Mouse (Mus musculus) yolk sac, embryonic 10.5 days (tissue): ENCODE data around the gene Sugp2.
"Not testable (repeated sequence)": the region's sequence is repeated elsewhere in the genome, so short reads cannot be mapped to it uniquely, and the experiment has no call there.

Experiments used
- DNase-seq: peaks from one replicate; pipeline ENCODE4 v3.0.0-alpha.2; 2017; ENCODE audit warnings: low spot score

The Sugp2 gene

DNA sequence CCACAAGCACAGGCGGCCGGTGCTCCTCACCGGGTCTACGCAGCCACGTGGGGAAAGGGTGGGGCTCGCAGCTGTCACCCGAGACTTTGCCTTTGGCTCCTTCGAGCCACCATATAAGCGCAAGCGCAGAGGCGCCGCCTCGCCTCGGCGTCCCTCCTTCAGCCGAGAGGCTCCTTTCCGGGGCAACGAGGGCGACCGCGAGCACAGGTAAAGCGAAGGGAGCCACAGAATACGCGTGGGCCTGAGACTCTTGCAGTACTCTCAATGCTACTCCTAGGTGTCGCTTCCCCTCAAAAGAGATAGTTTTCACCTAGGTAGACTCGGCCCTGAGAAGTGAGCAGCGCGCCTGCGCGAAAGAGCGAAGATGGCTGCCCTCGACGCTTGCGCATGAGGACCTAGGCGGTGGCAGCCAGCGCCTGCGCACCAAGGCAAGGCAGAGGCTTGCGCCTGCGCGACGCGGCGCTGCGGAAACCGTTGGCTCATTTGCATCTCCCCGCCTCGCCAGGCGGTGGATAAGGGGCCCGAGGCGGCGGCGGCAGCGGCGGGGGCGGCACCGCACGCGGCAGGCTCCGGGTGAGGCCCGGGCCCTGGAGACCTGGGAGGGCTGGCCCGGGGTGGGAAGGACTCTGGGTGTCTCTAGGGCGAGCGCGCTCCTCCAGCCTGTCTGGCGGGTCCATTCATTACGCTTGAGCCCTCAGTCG, at the start of gene Sugp2, which contains the start of gene Armc6:
TSS of gene Sugp2 (plus strand) at position 147 of the 701 bp plus-strand sequence.
TSS of gene Armc6 (minus strand) at position 387 of the 701 bp plus-strand sequence.
- DNase-seq = peak; percentile 95

- DNase-seq = no peak
Measured at GRCm38 (mm10) chr8:70188707-70189106, 45.3 kb upstream of the Sugp2 start.

GRCm38 (mm10) chr8:70193238-70193637, 40.8 kb upstream of the Sugp2 start:
- DNase-seq = no peak

- DNase-seq = no peak
Measured at GRCm38 (mm10) chr8:70194191-70194590, 39.8 kb upstream of the Sugp2 start.

DNA sequence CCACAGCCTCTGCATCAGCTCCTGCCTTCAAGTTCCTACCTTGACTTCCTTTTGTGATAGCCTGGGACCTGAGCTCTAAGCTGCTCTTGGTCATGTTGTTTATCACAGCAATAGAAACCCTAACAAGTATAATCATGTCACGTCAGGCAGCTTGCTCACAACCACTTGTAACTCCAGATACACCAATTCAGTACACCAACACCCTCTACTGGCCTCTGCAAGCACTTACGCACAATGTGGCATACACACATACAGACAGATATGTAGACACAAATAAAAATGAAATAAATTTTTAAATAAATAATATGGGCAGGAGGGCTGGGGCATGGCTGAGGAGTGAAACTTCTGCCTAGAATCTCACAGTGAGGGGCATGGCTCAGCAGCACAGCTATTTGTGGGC, 38.3 kb upstream of the Sugp2 start:
- DNase-seq = no peak

GRCm38 (mm10) chr8:70197603-70198002, 36.4 kb upstream of the Sugp2 start:
- peak; percentile 37 for DNase-seq

GRCm38 (mm10) chr8:70200098-70200681, 33.8 kb upstream of the Sugp2 start:
- no peak for DNase-seq

DNA sequence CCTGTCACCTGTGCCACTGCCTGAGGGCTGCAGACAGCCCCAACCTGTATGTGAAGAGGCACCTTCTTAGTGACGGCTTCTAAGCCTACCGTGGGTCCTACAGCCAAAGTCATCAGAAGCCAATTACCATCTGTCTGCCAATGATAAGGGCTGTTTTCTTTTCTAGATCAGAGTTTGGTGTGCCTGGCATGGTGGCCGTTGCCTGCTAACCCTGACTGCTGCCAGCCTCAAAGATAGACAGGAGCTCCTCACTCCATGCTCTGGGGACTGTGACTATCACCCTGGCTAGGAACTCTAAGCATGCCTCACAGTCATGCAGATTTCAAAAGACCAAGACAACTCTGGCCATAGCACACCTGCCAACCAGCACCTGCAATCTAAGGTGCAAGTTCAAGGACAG, 32.6 kb upstream of the Sugp2 start:
- no peak for DNase-seq

DNA sequence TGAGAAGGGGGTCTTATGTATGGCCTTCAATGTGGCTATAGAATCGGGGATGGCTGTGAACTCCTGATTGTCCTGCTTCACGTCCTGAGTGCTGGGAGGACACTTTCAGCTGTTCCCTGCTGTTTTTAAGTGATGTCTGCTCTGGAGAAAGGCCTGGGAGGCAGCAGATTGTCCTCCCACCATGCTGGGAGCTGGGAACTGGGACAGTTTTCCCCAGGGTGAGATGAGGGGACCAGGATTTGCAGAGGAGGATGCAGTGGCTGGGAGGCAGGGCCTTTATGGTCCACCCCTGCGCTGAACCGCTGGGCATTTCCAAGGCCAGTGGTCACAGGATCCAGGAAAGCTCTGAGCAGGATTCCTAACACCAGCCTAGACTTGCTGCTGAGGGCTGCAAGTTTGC, 31.0 kb upstream of the Sugp2 start:
- no peak for DNase-seq

DNA sequence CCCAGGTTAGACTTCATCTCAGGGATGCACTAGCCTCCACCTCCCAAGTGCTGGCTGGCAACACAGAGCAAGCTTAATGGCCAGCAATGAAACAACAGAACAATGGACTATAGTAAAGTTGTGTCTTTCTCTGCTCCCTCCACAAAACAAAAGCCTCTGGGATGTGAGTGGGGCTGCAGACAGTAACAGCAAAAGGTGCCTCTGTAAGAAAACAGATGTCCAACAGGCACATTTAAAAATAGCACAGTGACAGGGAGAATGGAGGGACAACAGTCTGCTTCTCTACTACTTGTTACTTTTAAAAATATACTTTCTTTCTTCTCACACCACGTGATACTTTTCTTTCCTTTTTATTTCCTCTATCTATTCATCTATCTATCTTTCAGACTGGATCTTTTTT, 29.3 kb upstream of the Sugp2 start:
- no peak for DNase-seq

DNA sequence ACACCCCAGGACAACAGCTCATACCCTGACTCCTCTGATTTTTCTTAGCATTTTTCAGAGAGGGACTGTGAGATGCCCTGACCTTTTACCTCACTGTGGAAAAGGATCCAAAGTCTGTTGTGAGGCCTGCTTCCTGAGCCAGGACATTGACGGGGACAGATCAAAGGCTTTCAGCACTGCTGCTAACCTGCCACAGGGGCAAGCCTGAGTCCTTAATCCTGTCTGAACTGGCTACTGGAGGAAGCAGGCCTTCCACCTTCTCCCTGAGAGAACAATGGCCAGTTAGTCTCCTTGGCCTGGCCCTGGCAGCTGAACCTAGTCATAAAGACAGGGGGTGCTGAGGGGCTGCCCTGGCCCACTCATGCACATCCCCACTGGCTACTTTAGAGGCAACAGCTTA, 25.9 kb upstream of the Sugp2 start:
- peak; percentile 61 for DNase-seq

DNA sequence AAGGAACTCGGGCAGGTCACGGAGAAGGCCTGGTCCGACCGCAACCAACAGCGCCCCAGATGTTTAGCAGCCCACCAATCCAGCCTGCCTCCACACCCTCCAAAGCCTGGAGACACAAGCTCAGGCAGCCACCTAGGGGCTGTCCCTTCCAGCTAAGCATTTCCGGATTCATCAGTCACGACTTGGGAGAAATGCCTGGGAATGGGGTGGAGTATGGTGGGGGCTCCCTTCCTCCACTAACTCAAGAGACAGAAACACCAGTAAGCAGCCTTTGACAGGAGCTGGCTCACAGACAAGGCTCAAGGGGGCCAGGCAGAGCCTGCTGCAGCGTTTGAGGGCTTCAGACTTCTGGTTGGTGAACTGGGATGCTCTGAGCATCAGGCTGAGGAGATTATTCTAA, 23.5 kb upstream of the Sugp2 start:
- DNase-seq = peak; percentile 16

DNA sequence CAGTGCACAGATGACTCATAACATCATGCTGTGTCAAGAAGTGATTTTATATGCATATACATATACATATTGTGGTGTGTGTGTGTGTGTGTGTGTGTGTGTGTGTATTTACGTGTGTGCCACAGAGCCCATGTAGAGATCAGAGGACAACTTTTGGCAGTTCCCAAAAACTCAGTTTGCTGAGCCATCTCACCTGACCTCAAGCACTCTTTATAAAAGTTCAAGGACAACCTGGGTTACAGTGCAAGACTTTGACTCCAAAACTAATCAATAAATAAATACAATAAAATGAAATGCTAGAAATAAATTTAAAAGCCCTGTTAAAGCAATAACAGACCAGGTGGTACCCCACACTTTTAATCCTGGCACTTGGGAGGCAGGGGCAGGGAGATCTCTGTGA, 22.8 kb upstream of the Sugp2 start:
- no peak for DNase-seq

DNA sequence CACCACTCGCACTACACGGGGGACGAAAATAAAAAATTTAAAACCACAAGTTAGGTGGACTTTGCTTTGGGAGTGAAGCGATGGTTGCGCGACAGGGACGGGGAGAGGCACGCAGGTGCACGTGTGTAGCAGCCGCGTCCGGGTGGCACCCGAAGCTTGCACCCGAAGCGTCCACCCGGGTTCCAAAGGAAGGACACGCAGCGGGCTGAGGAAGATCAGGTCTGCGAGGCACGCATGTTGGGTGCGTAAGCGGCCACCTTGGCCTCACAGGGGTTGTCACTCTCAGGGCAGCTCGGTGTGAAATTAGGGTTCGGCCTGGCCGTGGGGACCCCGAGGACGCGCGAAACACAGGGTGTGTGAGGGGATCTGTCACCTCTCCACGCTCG, 22.3 kb upstream of the Sugp2 start:
- DNase-seq = no peak

DNA sequence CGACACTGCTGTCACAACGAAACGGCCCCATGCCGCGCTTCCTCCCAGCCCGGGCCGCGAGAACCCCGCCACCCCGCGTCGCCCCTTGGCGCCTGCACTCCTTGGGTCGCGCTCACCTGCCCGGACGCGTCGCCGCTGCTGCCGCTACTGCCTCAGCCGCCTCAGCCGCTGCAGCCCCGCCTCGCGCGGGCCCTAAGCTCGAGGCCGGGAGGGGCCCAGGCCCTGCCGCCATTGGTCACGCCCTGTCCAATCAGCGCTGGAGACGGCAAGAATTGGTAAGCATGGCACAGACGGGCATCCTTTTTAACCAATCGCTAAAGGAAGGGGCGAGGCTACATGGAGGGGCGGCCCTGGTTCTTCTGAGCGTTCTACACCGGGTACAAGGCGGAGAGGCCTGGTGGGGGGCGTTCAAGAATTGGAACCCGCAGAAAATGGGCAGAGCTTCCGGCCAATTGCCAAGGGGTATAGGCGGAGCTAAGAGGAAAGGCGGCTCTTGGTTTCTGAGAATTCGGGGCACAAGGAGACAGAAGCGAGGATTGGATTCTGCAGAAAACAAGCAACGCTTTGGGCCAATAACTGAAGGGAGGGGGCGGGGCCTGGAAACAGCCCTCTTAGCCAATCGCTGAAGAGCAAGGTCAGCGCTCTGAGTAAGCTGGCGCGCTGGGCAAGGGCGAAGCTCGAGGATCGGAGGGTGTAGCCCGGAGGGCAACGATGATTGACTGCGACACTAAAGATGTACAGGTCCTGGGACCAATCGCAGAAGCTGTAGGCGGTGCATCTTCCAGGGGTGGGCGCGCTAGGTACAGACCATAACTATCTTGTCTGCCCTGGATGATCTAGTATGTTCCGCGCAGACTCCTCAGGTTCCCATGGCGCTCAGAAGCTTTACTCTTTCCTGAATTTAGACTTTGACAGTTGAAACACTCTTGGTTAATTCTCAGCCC, 21.6 kb upstream of the Sugp2 start, which contains the start of gene Slc25a42:
TSS of gene Slc25a42 (minus strand) at position 194 of the 944 bp plus-strand sequence.
- peak; percentile 99 for DNase-seq

DNA sequence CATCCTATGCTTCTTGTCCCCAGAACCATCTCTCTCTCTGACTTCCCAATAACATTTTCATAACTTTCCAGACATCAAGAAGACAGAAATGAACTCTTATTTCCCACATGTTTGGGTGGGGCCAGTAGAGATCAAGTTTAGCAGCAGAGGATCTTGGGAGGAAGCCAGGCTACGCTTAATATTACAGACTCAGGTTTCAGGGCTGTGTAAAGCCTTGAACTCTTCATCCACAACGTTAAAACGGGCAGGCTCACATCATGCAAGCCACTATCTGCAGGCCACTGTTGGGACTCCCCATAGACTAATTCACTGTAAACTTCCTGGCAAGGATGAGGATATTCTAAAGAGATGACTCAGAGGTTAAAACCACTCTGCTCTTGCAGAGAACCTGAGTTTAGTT, 19.6 kb upstream of the Sugp2 start:
- DNase-seq = no peak

DNA sequence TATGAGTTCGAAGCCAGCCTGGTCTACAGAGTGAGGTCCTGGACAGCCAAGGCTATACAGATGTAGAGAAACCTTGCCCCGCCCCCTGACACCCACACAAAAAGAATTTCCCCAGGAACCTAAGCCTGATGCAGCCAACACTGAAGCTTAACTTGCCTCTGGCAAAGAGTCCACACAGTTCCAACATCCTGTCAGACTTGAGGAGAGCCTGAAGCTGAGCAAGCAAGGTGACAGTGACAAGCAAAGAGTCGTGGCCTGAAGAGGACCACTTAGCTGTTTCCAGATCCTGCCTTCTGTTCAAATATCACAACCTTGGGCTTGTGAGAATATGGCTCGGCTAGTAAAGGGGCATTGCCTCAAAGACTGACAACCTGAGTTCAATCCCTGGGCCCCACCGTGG, 18.9 kb upstream of the Sugp2 start:
- DNase-seq = no peak

DNA sequence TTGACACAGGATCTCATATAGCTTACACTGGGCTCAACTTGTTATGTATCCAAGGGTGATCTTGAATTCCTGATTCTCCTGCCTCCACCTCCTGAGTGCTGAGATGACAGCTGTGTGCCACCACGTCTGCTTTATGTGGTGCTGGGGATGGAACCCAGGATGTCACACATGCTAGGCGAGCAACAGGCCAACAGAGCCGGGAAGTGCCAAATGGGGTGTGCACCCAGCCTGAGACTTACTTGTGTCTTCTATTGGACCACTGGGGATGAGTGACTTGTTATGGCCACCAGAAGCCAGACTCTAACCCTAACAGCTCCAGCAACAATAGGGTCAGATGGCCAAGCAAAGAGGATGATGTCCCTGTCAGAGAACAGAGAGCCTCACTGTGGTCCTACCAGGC, 17.9 kb upstream of the Sugp2 start:
- not testable (repeated sequence) for DNase-seq

DNA sequence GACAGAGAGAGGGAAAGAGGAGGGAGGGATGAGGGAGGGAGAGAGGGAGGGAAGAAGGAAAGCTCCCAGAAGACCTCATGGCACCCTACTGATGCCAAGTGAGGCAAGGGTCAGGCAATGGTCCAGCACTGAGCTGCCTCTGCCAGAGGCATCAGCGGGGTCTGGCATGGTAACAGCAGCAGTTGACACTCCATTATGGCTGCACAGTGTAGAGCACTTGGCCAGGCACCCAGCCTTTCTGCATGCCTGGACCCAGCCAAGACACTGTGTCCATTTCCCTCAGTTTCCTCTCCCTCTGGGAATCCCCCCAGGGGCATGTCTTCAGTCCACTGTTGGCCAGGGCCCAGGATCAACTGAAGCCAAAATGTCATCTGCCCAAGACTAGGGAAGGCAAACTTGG, 17.5 kb upstream of the Sugp2 start:
- DNase-seq = no peak

GRCm38 (mm10) chr8:70217441-70217840, 16.6 kb upstream of the Sugp2 start:
- DNase-seq = no peak

DNA sequence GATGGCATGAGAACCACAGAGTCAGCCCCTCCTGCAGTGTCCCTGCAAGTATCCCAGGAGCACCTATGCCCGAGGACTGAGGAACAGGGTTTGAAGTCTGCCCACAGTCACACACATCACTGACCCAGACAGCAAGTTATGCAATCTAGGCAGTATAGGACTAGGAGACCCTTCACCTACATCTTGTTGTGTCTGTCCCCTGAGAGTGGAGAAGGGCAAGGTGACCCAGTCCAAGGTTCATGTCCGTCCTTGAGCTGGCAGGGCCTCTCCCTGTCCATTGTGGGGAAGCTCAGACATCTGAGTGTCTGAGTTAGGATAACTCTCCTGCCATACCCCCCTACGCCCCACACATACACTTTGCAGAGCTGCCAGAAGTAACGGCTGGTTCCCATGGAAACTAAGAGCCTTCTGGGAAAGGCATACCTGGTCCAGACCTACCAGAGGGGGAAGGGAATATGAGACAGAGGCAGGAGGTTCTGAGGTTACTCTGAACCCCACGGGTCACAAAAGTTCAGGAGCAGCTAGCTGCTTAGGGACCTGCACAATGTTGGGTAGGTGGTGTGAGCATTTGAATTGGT, 14.8 kb upstream of the Sugp2 start:
- DNase-seq = no peak

DNA sequence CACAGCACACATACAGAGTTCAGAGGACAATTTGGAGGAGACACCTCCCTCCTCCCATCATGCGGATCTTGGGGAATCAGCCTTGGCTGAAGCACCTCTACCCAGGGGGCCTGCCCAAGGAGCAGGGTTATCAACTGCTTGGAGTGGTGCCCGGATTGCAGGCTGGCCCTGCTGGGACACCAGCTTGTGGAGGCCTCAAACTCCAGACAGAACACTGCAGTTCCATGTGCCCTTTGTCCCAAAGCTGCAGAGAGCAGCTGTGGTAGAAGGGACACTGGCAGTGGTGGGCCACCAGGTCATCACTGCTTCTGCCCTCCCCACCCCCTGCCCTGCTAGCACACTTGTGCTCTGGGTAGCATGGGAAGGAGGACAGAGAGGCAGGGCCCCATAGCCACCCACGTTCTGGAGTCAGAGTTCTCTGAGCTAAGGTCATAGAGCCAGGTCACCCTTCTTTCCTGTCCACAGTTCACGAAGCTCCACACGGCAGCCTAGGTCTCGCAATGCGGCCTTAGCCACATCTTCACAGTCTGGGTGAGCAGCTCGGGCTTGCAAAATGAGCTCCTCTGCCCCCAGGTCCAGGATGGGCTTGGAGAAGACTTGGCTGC, 13.7 kb upstream of the Sugp2 start:
- DNase-seq = no peak
